Mouse (Mus musculus): ENCODE data around the gene Brsk1.

The Brsk1 gene

DNA sequence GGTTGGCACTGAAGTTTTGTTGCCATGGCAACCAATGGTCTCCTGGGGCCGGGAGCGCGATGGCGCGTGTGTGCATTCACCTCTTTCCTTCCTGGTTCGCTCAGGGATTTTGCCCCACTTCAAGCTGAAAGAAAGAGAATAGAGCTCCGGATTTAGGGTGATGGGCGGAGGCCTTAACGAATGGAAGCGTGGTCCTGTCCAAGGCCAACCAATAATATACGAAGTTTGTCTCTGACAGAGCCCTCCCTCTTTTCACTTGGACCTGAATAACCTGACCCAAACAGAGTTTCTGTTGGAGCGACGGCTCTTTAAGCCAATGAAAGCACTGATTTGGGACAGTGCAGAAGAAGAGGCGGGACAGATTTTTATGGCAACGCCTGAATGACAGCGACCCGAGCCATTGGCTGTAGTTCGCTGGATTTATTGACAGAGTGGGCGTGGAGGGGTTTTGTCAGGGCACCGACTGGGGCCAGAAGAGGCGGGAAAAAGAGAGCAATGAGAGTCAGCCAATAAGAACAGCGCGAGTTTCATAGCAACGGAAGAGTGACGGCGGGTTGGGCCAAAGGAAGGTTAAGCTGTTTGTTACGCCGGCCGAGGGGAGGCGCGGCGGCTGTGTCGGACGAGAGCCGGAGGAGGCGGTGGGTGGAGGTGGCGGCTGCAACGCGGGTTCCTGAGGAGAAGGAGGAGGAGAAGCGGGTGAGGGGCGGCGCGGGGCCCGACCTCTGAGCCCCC, 49.3 kb downstream of the Brsk1 start, which contains the start of gene Kmt5c:
Gene Kmt5c (plus strand): TSS at position 572 of the 732 bp plus-strand sequence.
- peak; percentile 98 for DNase-seq (ENCODE audit: low spot score in 2 of 2)

DNA sequence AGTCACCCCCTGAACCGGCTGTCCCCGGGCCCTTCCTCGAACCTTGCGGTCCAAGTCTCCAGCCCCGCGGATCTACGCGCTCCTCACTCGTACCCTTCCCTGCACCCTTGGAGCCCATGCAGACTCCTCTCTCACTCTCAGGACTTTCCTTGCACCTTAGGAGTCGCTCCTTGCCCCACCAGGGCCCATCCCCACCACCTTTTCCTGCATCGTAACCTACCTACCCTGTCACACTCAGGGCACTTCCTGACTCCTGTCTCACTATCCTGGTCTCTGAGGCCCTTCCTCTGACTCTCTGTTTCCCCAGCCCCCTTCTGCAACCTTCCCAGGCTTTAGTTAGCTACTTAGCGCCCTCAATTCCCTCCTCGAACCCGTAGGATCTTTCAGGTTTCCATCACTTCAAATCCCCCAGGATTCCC, 49.9 kb downstream of the Brsk1 start:
- no peak for DNase-seq (ENCODE audit: low spot score in 2 of 2)

DNA sequence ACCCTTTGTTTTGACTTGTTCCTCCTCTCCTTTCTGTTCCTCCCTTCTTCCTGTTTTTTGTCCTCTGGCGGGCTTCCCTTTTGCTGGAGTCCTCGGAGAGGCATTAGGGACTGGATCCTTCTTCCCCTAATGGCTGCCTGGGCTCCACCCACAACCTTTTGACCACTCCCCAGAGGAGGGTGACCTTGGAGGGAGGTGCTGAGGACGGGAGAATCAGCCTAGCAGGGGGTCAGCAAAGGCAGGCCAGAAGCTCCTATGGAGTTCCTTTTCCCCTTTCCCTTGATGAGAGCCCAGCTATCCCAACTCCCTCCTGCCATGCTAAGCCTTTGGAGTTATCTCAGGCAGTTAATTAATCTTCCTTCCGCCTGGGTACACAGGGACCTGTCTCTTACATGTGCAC, 50.7 kb downstream of the Brsk1 start:
- DNase-seq (ENCODE audit: low spot score in 2 of 2), result no peak

DNA sequence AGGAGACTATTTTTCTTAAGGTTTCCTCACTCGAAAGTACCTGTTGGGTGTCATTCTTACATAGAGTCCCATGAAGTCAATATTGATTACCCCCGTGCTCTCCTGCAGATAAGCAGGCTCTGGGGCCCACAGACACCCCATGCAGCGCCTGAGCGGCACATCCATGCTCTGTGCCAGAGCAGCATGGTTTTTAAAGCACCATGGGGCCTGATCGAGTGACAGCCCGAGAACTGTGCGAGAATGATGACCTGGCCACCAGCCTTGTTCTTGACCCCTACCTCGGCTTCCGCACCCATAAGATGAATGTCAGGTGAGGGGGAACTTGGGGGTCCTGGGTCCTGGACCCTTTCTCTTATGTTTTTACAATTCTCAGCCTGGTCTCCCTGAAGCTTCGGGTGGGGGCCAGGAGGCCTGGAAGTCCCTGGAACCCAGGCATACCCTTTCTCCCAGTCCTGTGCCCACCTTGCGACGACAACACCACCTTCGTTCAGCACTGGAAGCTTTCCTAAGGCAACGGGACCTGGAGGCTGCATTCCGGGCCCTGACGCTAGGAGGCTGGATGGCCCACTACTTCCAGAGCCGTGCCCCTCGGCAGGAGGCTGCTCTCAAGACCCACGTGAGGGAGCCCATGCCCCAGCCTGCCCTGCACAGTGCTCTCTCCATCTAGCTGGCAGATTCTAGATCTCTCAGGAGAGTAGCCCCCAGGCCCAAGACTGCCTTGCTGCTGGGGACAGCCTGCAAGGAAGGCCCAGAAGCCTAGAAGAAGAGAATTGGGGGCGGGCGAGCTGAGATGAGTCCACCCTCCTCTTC, 51.5 kb downstream of the Brsk1 start:
- DNase-seq (ENCODE audit: low spot score in 2 of 2), result no peak

DNA sequence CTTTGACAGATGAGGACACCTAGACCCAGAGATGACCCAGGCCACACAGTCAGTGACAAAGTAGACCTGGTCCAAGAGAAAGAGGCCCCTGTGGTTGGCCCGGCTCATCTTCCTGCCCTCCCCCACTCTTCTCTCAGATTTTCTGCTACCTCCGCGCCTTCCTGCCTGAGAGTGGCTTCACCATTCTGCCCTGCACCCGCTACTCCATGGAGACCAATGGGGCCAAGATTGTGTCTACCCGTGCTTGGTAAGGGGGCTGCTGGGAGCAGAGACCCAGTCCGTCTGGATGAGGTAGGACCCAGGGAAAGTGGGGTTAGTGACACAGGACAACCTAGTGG, 52.0 kb downstream of the Brsk1 start:
- DNase-seq (ENCODE audit: low spot score in 2 of 2), result no peak

DNA sequence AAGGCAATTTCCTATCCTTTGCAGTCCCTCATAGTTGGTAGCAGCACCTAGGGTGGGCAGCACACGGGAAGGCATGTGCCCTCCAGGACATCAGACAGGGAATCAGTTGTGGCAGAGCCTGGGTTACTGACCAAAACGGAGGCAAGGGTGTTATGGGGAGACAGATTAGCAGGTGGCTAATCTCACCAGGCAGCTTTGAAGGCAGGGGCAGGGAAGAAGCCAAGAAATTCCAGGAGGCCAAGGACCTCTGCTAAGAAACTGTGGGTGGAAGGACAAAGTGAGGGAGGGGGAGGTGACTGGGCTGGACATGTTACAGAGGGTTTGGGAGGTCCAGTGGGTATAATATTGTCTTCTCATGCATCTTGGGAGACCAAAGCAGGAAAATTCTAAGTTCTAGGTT, 53.0 kb downstream of the Brsk1 start:
- DNase-seq (ENCODE audit: low spot score in 2 of 2), result no peak

DNA sequence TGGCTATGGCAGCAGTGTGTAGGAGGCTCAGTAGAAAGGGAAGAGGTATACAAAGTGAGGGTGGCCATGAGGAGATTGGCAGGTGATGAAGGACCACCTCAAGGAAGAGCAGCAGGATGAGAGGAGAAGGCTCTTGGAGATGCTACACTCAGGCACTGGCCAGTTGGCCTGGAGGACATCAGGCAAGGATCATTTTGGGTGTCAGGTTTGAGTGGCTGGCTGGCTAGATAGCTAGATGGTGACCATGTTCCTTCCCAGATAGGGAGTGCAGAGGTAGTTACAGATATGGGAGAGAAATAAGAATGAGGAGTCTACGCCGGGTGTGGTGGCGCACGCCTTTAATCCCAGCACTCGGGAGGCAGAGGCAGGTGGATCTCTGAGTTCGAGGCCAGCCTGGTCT, 54.5 kb downstream of the Brsk1 start:
- DNase-seq (ENCODE audit: low spot score in 2 of 2), result no peak

DNA sequence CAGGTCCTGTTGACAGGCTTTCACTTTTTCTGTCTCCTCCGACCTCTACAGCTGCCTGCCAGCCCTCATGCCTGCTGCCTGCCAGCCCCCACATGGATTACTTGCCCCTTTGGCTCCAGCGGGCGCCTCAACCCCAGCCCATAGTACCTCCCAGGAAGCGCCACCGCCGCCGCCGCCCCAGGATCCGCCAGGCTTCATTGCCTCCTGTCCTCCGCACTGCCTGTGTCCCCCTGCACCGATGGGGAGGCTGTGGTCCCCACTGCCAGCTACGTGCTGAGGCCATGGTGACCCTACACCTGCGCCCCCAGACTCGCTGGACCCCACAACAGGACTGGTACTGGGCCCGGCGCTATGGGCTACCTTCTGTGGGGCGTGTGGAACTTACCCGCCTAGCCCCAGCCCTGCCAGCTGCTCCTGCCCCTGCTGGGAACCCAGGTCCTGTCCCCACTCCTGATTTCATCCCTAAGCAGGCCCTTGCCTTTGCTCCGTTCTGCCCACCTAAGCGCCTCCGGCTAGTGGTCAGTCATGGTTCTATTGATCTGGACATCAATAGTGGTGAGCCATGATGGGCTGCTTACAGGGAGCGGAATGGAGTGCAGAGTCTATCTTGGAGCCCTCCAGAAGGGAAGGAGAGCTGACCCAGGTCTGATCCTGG, 56.0 kb downstream of the Brsk1 start:
- DNase-seq (ENCODE audit: low spot score in 2 of 2), result no peak

DNA sequence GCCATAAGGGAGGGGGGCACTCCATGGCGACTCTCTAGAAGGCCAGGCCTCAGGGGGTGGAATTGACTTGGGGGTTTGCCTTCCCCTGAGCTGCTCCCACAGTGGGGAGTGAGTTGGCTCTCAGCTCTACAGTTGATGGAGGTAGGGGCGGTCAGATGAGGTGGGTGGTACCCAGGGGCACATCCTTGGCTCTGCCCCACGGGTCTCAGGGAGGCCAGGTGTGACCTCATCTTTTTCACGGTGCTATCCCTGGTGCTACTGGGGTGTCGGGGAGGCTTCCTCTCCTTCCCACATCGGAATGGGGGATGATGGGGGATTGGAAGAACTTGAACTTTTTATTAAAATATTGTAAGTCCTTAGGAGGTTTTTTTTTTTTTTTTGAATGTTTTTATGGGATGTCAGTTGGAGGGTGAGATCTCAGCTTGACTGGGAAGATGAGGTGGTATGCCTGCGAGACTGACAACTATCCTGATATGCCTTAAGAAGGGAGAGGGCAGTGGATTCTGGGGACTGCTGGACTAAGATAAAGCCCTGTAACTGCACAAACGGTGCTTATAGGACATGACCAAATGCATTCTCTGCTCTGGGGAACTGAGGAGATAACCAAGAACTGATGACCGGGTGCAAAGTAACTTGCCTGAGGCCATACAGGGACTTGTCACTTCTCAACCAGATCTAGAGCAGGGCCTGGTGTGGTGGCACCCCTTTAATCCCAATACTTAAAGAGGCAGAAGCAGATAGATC, 56.9 kb downstream of the Brsk1 start:
- DNase-seq (ENCODE audit: low spot score in 2 of 2), result no peak

DNA sequence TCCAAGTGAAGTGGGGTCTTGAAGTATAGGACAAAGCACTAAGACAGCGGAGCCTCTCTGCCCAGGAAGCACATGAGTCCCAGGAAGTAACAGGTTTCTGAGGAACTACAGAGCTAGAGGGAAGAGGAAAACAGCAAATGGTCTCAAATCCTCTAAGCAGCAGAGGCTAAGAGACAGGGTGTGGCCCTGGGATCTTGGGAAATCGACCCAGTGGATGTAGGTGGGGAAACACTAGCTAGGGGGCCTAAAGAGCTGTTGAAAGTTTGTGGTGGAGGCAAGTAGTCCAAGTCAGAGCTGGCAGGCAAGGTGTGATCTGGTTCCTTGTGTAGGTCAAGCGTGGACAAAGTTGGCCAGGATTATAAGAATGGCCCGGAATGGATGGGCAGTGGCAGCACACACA, 57.9 kb downstream of the Brsk1 start:
- no peak for DNase-seq (ENCODE audit: low spot score in 2 of 2)

DNA sequence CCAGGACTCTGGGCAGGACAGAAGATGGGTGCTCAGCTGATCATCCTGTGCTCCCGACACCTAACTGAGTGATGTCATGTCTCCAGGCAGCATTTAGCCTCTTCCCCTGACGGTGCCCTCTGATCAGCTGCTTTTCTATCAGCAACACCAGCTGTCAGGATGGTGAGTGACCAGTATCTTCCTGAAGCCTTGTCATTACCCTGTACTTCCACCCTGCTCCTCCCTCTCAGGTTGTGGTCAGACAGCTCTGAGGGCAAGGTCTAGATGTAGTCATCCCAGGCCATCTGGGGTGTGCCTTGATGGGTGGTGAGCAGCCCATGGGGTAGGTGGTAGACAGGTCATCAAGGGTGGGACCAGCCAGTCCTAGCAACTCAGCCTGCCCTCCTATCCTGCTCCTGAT, 58.8 kb downstream of the Brsk1 start:
- no peak for DNase-seq (ENCODE audit: low spot score in 2 of 2)

DNA sequence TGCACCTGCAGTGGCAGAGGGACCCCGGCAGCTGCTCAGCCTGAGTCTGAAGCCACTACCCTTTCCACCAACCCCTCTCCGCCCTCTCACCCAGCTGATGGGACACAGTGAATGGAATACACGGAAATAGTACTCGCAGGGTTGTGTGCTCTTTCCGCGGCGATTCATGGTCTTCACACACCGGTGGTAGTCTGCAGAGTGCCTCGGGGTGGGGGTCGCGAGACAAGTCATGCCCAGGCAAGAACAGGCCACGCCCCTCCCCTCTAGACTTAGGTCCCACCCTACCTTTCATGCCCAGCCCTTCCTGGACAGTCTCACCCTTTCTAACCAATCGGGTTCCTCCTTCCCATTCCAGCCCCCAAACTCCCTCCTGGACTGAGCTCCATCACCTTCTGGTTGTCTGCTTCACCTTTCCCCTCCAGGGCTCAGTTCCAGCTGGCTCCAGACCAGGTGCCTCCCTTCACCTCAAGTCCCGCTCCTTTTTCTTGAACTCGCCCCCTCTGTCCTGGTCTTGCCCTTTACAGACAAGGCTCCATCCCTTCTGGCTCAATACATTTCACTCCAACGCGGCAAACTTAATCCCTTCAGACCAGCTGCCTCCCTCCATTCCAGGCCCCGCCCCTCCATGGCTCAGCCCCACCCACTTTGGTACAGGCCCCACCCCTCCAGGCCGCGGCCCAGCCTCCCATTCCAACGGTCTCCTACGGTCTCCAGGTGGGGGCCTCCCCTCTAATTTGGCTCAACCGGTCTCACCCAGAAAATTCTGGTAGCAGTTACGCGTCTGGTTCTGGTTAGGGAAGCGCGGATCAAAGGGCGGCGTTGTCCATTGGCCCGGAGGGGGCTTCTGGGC, 61.8 kb downstream of the Brsk1 start:
- no peak for DNase-seq (ENCODE audit: low spot score in 2 of 2)

DNA sequence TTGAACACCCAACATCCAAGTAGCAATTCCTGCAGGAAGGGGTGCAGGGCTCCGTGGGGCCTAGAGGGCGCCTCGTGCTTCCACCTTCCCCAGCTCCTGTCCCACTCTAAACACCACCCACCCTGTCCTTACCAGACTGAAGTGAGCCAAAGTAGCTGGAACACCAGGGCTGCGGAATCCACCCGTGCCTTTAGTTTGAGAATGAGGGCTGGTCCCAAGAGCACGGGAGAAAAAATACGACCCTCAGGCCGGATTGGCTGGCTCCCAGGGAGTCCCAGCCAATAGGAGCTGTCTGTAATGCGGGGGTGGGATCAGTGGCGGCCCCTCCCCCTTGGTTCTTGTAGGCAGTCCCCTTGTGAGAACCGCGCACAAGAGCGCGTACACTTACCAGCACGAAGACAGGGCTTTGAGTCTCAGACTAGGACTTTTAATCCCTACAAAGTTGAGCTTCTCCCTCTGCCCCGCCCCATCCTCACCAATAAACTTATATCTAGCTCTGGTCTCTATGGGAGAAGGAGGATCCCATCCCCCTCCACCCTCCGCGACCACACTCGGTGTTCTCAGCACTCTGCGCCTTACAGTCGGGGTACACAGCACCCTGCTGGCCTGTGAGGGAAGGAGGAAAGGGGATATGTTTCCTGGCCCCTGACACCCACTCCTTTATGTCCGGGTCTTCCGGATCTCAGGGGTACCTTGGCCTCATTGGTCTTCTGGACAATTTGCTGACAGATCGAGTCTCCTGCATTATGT, 62.6 kb downstream of the Brsk1 start, which contains the start of gene Cox6b2:
Gene Cox6b2 (minus strand): TSS at position 274 of the 750 bp plus-strand sequence.
- peak; percentile 60 to 65 for DNase-seq (ENCODE audit: low spot score in 2 of 2)

DNA sequence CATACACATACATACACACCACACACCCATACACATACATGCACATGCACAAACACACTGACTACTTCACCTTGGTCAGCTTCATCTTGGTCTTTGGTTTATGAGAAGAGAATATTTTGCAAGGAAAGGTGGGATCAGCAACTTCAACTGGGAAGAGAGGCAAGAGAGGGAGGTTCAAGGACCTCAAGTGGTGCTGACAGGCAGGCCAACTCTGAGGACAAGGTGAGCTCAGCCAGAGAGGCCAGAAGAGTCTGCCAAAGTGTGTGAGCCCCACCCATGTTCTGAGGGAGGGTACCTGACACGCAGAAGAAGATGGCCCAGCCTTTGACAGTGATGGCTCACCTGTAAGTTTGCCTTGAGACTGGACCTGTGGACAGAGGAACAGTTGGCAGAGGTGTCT, 69.3 kb downstream of the Brsk1 start:
- DNase-seq (ENCODE audit: low spot score in 2 of 2), result no peak

DNA sequence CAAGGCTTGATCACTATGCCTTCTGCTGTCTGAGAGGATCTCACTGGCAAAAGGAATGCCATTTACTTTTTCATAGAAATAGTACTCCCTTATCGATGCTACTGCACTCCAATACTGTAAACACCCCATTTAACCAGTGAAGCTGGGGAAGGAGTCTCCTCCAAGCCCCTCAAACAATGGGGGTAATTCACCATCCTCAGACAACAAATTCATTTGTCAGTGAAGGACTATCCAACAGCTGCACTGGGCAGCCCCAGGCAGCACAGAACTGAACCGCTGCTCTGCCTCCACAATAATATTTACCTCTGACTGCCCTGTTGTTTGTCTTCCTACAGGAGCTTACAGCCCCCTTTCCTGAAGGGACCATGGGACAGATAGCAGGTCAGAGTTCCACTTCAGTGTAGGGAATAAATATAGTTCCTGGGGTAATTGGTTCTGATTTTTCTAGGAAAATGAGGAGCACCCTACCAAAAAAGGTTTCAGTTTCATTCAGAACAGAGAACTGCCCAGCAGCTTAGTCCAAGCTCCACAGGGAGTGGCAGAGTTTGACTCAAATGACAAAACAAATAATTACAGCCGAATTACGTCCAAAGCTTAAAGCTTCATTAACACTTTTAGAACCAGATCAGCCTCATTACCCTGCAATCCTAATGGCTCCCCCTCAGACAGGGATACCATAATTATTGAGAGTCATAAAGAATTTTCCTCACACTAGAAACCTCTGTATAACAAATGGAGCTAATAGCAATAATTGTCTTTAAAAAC, 74.7 kb downstream of the Brsk1 start:
- DNase-seq (ENCODE audit: low spot score in 2 of 2), result no peak
